Mouse (Mus musculus) bone marrow macrophage, adult 2 months (primary cell): ENCODE data around the gene Cd274.

Experiments used
- CTCF ChIP-seq: IDR thresholded peaks from 2 replicates; pipeline ENCODE4 v1.5.1; 2012; ENCODE audit warnings: low read depth, mild to moderate bottlenecking, low read length, moderate library complexity
- POLR2A ChIP-seq: IDR thresholded peaks from 2 replicates; pipeline ENCODE4 v1.6.1; 2012; ENCODE audit warnings: mild to moderate bottlenecking, low read depth, low read length, borderline replicate concordance

DNA sequence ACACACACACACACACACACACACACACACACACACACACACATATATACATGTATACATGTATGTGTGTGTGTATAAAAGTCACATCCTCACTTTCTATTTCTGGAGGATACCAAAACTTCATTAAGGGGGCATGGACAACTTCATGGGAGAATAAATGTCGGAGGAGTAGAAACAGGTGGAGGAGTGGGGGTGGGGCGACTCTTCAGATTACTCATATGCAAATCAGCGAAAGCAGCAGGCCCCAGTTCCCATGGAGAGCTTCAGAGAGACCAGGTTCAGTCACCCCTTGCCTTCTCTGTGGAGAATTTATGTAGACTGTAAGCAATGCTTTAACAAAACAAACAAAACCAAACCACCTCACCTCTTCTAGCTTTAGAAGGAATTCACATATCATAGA, 2.1 kb upstream of the Cd274 start:
- no peak for TF ChIP-seq CTCF
- TF ChIP-seq POLR2A, result no peak
